Comparison of ENCODE assay signal across 9 mouse cellular contexts in the genomic region with DNA sequence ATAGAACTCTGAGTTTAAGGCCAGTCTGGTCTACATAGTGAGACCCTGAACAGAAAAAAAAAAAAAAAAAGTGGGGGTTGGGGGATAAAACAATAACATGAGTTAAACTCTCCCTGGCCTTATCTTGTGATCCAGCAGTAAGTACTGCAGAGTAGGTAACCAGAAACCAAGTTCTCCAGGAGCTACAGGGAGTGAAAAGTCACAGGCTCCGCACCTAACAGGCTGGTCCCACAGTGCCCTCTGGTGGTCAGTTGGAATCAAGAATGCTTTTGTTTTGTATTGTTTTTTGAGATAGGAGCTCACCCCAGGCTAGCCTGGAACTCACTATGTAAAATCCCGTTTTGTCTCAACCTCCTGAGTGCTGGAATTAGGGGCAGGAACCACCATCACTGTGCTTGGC. TPM values are rescaled to one million over a fixed set of nuclear protein-coding genes. Genes with fewer than 3 reads are reported as not detected.
DNase-seq lines count a peak whose midpoint lies in the region; ATAC-seq and TF ChIP-seq lines count a peak whose summit lies in the region.
"Had no signal": no experiment of that assay in that cellular context is flagged by ENCODE, and none has a peak within 500 bp of the region (broad histone marks: within the 10 kb centered on the region; RNA-seq: fewer than 3 reads in every experiment).

No protein-coding gene starts in this region.

- no peaks in the 10 kb centered on the region for H3K36me3 ChIP-seq in kidney, adult 2 months (ENCODE audit: control insufficient read depth, insufficient read depth, low read length)
- H3K36me3 ChIP-seq in limb, embryonic 12.5 days, result no peaks in the 10 kb centered on the region
- H3K36me3 ChIP-seq in midbrain, postnatal 0 days (ENCODE audit: insufficient read depth, low read length), result no peaks in the 10 kb centered on the region
- H3K36me3 ChIP-seq in stomach, embryonic 16.5 days (ENCODE audit: control insufficient read depth, insufficient read depth, low read length), result no peaks in the 10 kb centered on the region

- no peak overlapping the region for H3K27ac ChIP-seq in kidney, adult 2 months (ENCODE audit: insufficient read depth, low read depth, low read length)
- no peak overlapping the region for H3K27ac ChIP-seq in limb, embryonic 12.5 days
- no peak overlapping the region for H3K27ac ChIP-seq in midbrain, postnatal 0 days (ENCODE audit: low read depth, low read length)
- no peak overlapping the region for H3K27ac ChIP-seq in stomach, embryonic 16.5 days (ENCODE audit: low read length)

- H3K9me3 ChIP-seq in limb, embryonic 12.5 days, result no peaks in the 10 kb centered on the region
- H3K9me3 ChIP-seq in midbrain, postnatal 0 days (ENCODE audit: low read length), result no peaks in the 10 kb centered on the region
- H3K9me3 ChIP-seq in stomach, embryonic 16.5 days (replicated peaks; ENCODE audit: control insufficient read depth, low read length), result no peaks in the 10 kb centered on the region

- TF ChIP-seq CTCF in kidney, adult 2 months (conservative IDR thresholded peaks at IDR 0.05; ENCODE audit: insufficient read depth, insufficient read length, low read depth, low read length), result peak; percentile 78
- TF ChIP-seq CTCF in midbrain, postnatal 0 days (IDR thresholded peaks at IDR 0.05), result peak; percentile 84

- peak; percentile 92 for ATAC-seq in frontal cortex, adult (ENCODE audit: low TSS enrichment)
- ATAC-seq in limb, embryonic 12.5 days (ENCODE audit: insufficient number of reproducible peaks, insufficient read depth, low FRiP score, low TSS enrichment, low read depth), result peak; percentile 76
- ATAC-seq in midbrain, postnatal 0 days (ENCODE audit: low FRiP score), result 0 out of 2 replicates have a peak, but pooled peaks have one; percentile 13
- ATAC-seq in stomach, embryonic 16.5 days (ENCODE audit: insufficient read depth, low FRiP score), result peak; percentile 60; the same call in 1 of the 2 replicates

- no peaks in the 10 kb centered on the region for H3K27me3 ChIP-seq in kidney, adult 2 months (replicated peaks; ENCODE audit: control insufficient read depth, insufficient read depth, low read length)
- no peaks in the 10 kb centered on the region for H3K27me3 ChIP-seq in limb, embryonic 12.5 days
- no peaks in the 10 kb centered on the region for H3K27me3 ChIP-seq in midbrain, postnatal 0 days (ENCODE audit: insufficient read depth, low read length)
- H3K27me3 ChIP-seq in stomach, embryonic 16.5 days (ENCODE audit: control insufficient read depth, insufficient read depth, low read length), result no peaks in the 10 kb centered on the region

- DNase-seq in urinary bladder, adult 18-20 months (ENCODE audit: low spot score in 2 of 2), result peak; percentile 11 to 35
- no peak for DNase-seq in urinary bladder, postnatal 10 days (ENCODE audit: low spot score)
- DNase-seq in cerebellum, adult 9-10 months, result peak; percentile 43
- peak; percentile 70 for DNase-seq in kidney, adult 2 months
- DNase-seq in midbrain, postnatal 0 days (ENCODE audit: low spot score), result peak; percentile 88

- TF ChIP-seq POLR2A in kidney, adult 2 months (IDR thresholded peaks at IDR 0.05; ENCODE audit: low read depth, low read length), result no peak

- H3K9ac ChIP-seq in limb, embryonic 12.5 days (replicated peaks), result no peak overlapping the region
- no peak overlapping the region for H3K9ac ChIP-seq in midbrain, postnatal 0 days (replicated peaks; ENCODE audit: low read length, poor library complexity, severe bottlenecking)
- no peak overlapping the region for H3K9ac ChIP-seq in stomach, embryonic 16.5 days (ENCODE audit: low read length)

- WGBS in kidney, adult 2 months, result 5% methylated on average over 2 of the region's 2 CpGs
- WGBS in limb, embryonic 12.5 days, result 4% methylated on average over 2 of the region's 2 CpGs
- 1% methylated on average over 2 of the region's 2 CpGs for WGBS in midbrain, postnatal 0 days
- 3% methylated on average over 2 of the region's 2 CpGs for WGBS in stomach, embryonic 16.5 days

- H3K4me1 ChIP-seq in kidney, adult 2 months (ENCODE audit: control insufficient read depth, insufficient read depth, low read length), result no peaks in the 10 kb centered on the region
- no peaks in the 10 kb centered on the region for H3K4me1 ChIP-seq in limb, embryonic 12.5 days (replicated peaks)
- H3K4me1 ChIP-seq in midbrain, postnatal 0 days (ENCODE audit: insufficient read depth, low read length), result no peaks in the 10 kb centered on the region
- H3K4me1 ChIP-seq in stomach, embryonic 16.5 days (ENCODE audit: control insufficient read depth, insufficient read depth, low read length), result no peaks in the 10 kb centered on the region; the same call in 1 of the 2 replicates

- no peak overlapping the region for H3K4me3 ChIP-seq in kidney, adult 2 months (ENCODE audit: insufficient read depth, low read depth, low read length)
- H3K4me3 ChIP-seq in limb, embryonic 12.5 days (replicated peaks), result no peak overlapping the region
- H3K4me3 ChIP-seq in midbrain, postnatal 0 days (ENCODE audit: low read depth, low read length), result no peak overlapping the region
- no peak overlapping the region for H3K4me3 ChIP-seq in stomach, embryonic 16.5 days (replicated peaks; ENCODE audit: low read length)
- H3K4me3 ChIP-seq: erythroblast, embryonic 14.5 days had no signal

- no peak overlapping the region for H3K4me2 ChIP-seq in limb, embryonic 12.5 days
- H3K4me2 ChIP-seq in midbrain, postnatal 0 days (ENCODE audit: low read depth, low read length, poor library complexity, severe bottlenecking), result no peak overlapping the region
- no peak overlapping the region for H3K4me2 ChIP-seq in stomach, embryonic 16.5 days (ENCODE audit: low read depth, low read length)

RNA-seq across cellular contexts. Expression of a gene that starts 13.3 kb away (rescaled TPM):
- polyA plus RNA-seq in kidney, adult 2 months (2012; rRNA removed), result 4.0 and 7.2 TPM in 2 replicates
- polyA plus RNA-seq in limb, embryonic 12.5 days (2016; fragmentation: Nextera tagmentation; extraction: Ambion mirVana), result 194 and 224 TPM in 2 replicates
- total RNA-seq in midbrain, postnatal 0 days (2014; rRNA removed), result 36.8 and 44.7 TPM in 2 replicates
- 84.3 and 90.5 TPM in 2 replicates for polyA plus RNA-seq in midbrain, postnatal 0 days (2015; fragmentation: Nextera tagmentation; extraction: Ambion mirVana)
- 88.4 and 119 TPM in 2 replicates for polyA plus RNA-seq in stomach, embryonic 16.5 days (2015; fragmentation: Nextera tagmentation; extraction: Ambion mirVana)

RNA-seq across cellular contexts. Expression of a gene that starts 23.5 kb away (rescaled TPM):
- 7.8 and 8.2 TPM in 2 replicates for polyA plus RNA-seq in kidney, adult 2 months (2012; rRNA removed)
- 17.5 and 17.8 TPM in 2 replicates for polyA plus RNA-seq in limb, embryonic 12.5 days (2016; fragmentation: Nextera tagmentation; extraction: Ambion mirVana)
- total RNA-seq in midbrain, postnatal 0 days (2014; rRNA removed), result 46.9 and 59.3 TPM in 2 replicates
- polyA plus RNA-seq in midbrain, postnatal 0 days (2015; fragmentation: Nextera tagmentation; extraction: Ambion mirVana), result 15.6 and 19.7 TPM in 2 replicates
- polyA plus RNA-seq in stomach, embryonic 16.5 days (2015; fragmentation: Nextera tagmentation; extraction: Ambion mirVana), result 12.6 and 13.5 TPM in 2 replicates

Comparison
In these comparisons a context has a peak if more than half of its experiments do, and no peak if none do; other contexts are left out.
1. ATAC-seq: peak in every context shown above with its lines; median percentile 92 in frontal cortex, adult; 76 in limb, embryonic 12.5 days; 60 in stomach, embryonic 16.5 days; 13 in midbrain, postnatal 0 days.
2. RNA of a gene that starts 13.3 kb away (polyA plus RNA-seq): 194 to 224 TPM in limb, embryonic 12.5 days, 88.4 to 119 TPM in stomach, embryonic 16.5 days and 84.3 to 90.5 TPM in midbrain, postnatal 0 days; 4.0 to 7.2 TPM in kidney, adult 2 months; every median in the first group is over 10 times any median in the second.